Mouse (Mus musculus): Measurements from ENCODE around the gene Hoxd11.

Hoxd11 gene

DNA sequence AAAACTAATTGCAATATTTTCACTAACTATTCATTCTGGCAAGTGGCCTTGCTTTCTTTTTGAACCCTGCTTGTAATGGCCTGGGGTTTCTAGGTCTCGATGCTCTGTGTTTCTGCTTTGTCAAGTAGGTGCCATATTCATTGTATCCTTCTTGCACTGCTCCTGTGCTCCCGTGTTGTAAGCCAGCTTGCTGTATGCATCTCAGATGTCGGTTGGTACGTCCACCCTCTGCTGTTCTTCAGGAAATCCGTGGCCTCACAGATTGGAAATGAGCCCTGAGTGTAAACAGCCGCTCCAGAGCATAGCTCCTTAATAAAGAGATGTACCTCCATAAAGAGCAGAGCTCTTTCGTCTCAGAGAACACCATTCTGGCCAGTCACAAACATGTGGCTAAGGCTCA, 28.2 kb downstream of the Hoxd11 start:
- no peak for DNase-seq (ENCODE audit: low spot score in 2 of 2)

GRCm38 (mm10) chr2:74708676-74709075, 29.3 kb downstream of the Hoxd11 start:
- DNase-seq (ENCODE audit: low spot score in 2 of 2), result no peak

DNA sequence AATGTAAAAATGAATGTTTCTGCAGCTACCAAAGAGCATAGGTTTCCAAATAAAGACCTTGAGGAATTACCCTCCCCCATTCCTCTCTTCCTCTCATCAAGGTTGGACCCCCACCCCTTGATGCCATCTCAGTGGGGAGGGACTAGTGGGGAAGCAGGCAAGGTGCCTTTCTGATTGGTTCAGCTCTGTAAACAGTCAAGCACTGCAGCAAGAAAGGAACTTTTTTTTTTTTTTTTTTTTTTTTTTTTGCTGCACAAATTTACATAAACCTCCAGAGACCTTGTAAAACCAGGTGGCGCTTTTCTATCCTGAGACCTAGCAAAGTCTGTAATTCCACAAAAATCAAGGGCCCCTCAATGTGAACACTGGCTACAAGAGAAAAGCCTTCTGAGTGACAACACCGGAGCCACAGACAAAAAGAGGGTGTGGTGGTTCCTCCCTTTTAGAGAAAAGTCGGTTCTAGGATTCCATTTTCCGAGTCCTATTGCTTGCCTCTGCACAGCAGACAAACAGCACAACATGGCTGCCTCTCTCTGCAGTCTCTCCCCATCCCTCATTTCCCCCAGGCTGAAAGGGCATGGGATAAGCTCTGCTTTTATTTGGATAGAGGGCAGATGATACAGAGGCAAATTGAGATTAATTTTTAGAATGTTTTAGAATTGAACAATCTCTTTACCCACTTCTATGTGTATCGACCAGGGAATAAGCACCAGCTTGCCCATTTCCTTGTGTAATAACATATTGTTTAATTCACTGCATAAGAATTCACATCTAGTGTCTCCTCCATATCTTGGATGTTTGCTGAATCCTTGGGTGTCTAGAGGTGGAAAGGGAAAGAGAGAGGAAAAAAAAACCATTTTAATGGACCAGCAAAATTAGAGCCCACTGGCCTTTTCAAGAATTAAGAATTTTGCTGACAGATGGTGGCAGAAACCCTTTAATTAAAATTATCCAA, 30.4 kb downstream of the Hoxd11 start:
- DNase-seq (ENCODE audit: low spot score in 2 of 2), result no peak

DNA sequence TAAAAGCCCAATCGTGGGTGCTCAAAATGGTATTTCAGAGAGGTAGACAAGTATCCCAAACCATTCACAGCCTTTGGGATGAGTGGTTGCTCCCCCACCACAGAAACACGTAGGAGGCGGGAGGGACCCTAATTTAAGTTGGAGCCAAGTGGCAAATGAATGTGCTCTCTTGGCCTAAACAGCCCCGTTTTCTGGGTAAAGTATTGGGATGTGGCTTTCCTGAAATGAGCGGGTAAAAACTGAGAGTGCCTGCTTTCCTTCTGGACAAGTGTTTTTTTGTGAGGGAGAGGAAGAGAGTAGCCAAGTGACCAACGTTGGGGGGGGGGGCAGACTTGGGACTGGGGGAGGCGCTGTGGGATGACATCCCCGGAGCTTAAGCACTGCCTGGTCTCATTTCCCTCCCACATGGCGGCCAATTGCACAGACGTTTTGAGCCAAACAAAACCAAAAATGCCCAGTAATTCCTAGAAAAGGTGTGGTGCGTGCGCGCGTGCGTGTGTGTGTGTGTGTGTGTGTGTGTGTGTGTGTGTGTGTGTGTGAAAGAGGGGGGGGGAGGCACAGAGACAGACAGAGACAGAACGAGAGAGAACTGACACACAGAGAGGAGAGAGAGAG, 31.7 kb downstream of the Hoxd11 start:
- DNase-seq (ENCODE audit: low spot score in 2 of 2), result no peak

GRCm38 (mm10) chr2:74711721-74712621, 32.6 kb downstream of the Hoxd11 start, which contains the start of the genes Hoxd3 and Hoxd4:
Hoxd3 (plus strand) TSS chr2:74711927.
Hoxd4 (plus strand) TSS chr2:74711929.
- peak; percentile 43 to 83 for DNase-seq (ENCODE audit: low spot score in 2 of 2)

- no peak for DNase-seq (ENCODE audit: low spot score in 2 of 2)
These were observed 34.1 kb downstream of the Hoxd11 start for GRCm38 (mm10) chr2:74713239-74714150.

- no peak for DNase-seq (ENCODE audit: low spot score in 2 of 2)
These were observed 34.9 kb downstream of the Hoxd11 start for GRCm38 (mm10) chr2:74714156-74714789.

DNA sequence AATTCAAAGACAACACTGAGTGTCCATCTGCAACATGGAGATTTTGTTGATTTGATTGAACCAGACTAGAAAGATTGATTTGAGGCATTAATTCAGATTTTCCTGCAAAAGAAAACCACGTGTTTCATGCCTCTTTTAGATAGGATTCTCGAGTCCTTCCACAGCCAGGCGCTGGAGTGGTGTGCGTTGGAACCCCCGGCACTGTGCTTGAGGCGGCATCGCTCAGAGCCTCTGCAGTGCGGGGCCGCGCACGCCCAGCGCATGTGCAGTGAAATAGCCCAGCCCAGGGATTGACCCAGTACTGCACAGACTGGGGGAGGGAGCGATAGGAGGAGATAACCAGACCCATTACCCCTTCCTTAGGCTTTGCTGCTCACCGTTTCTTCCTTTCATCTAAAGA, 35.5 kb downstream of the Hoxd11 start:
- no peak for DNase-seq (ENCODE audit: low spot score in 2 of 2)

DNA sequence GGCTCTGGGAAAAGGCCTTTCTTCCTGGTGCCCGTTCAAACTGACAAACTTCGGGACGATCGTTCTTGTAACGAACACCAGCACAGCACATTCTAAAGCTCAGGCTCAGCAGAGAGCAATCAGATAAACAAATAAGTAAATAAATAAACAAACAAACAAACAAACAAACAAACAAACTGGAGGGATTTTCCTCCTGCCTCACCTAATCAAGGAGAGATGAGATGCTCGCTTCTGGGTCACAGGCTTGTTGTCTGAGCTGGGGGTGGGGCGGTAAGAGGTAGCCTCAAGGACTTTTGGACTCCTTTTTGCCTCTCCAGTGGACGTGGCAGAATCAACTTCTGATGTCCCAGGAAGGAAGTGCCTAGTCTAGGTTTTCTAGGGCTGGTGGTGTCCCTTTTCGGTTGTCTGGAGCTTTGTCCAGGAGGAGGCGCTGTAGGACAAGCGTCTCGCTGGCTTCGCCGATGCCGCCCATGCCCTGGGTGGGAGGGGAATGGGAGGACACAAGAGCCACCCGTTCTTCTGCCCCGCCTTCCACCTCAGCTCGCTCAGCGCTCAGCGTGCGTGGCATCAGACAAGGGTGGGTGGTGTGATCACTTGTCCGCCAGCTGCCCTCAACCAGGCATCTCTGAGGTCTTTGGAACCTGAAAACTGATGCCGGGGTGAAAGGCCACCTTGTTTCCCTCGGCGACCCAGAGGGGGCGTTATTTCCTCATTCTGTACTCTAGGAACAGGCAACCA, 36.3 kb downstream of the Hoxd11 start:
- DNase-seq (ENCODE audit: low spot score in 2 of 2), result peak; percentile 84 to 91

DNA sequence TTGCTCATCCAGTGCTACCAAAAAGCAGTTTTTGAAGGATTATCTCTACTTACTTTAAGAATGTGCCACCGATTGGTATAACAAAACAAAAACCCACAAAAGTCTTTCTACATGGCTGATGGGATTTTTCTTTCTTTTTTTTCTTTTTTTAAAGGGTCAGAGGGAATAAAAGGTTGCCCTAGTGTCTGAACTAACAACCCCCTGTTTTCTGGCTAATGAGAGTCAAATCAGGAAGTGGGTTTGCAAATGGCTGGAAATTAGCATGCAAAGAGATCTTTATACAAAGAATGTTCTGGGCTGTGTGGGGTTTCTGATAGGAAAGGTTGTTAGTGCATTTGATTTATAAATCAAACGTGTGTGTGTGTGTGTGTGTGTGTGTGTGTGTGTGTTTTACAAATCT, 41.0 kb downstream of the Hoxd11 start:
- no peak for DNase-seq (ENCODE audit: low spot score in 2 of 2)

DNA sequence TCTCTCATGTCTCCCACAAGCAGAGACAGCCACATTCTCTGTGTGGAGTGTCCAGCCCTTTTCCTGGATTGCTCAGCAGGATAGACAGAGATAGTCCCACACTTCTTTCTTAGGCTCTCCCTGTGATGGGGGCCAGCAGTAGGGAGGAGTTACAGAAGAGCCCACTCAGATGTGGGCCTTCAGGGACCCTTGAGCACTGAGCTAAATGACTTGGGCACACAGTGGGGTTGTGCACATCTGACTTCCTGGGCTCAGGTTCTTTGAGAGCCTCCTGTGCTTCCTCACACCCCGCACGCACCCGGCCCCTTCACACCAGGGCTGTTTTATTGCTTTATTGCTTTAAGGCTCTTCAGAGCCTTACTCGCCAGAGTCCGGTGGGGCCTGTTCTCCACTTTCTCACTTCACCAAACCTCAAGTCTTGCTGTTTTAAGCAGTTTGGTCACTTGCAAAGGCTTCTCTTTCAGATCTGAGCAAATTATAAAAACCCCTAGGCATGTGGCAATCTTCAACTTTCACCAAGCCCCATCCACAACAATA, 41.7 kb downstream of the Hoxd11 start:
- no peak for DNase-seq (ENCODE audit: low spot score in 2 of 2)

DNA sequence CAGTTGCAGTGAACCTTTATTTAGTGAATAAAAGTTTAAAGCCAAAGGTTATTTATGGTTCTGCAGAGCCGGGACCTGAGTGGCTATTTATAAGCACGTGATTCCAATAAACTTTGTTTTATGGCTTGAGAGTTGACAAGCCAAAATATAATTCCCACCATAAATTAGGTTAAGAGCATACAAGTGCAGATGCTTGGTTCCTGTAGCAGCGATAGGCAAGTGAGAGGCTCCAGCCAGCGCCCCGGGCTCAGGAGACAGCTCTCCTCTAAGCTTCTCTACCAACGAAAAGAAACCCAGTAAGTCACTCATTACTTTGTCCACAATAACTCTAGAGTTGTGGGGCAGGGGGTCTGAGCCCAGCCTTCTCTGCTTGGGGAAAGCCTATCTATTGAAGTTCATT, 42.5 kb downstream of the Hoxd11 start:
- no peak for DNase-seq (ENCODE audit: low spot score in 2 of 2)

DNA sequence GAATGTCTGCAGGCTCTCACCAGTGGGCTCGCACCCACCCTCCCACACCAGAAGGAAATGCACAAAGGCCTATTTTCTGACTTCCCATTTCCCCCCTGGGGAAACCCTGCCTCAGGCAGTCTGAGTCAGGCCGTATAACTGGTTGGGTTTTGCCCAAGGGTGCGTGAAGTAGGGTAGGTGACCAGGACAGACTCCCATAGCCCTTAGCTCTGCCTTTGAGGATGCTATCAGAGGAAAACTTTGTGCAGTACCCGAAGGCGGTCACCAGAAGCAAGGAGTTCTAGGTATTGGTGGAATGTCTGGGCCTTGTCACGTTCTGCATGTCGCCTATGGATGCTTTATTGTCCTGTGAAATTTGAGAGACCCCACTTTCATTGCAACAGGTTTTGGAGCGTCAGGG, 43.6 kb downstream of the Hoxd11 start:
- DNase-seq (ENCODE audit: low spot score in 2 of 2), result no peak

DNA sequence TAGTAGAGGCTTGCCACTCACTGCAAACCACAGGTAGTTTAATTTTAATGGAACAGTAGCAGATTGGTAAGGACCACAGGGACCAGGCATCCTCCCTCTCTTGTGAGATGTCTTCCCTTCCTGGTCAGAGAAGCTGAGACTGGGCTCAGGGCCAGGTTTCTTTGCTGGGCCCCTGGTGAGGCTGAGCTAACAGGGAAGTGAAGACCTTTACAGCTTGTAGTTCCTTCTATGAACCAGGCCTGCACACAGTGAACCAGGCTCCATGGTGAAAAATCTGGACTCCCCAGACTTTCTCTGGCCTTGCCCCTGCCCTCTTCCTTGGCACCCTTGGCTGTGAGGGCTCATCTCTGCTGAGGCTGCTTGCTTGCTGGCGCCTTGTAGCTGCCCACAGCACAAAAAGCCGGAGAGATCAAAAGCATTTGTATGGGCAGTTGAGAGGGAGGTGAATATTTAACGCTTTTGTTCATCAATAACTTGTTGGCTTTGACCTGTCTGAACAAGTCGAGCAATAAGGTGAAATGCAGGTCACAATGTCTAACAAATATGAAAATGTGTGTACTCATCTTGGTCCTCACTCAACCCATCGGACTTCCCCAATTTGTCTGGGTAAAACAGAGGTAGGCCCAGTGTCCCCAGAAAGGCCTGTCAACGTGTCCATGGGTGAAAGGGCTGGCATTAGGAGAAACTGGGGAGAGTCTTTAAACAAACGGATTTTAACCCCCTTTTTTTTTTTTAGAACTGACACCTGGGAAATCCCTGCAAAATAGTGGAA, 45.1 kb downstream of the Hoxd11 start:
- no peak for DNase-seq (ENCODE audit: low spot score in 2 of 2)

DNA sequence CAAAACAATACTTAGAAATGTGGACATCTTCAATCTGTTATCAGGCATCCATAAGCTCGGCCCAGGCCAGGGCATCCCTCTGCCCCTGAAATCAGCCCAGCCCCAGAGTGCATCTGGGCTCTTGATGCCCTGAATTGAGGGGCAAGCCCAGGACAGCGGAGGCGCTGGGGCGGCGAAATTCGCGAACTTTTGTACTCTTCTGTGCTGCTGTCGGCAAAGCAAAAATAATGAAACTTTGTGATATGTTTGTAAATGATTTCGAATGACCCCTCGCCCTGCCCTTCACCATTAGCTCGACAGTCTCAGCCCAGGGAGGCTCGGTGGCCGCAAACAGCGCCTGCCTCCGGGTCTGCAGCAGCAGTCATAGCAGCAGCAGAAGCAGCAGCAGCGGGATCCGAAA, 45.8 kb downstream of the Hoxd11 start:
- DNase-seq (ENCODE audit: low spot score in 2 of 2), result no peak

DNA sequence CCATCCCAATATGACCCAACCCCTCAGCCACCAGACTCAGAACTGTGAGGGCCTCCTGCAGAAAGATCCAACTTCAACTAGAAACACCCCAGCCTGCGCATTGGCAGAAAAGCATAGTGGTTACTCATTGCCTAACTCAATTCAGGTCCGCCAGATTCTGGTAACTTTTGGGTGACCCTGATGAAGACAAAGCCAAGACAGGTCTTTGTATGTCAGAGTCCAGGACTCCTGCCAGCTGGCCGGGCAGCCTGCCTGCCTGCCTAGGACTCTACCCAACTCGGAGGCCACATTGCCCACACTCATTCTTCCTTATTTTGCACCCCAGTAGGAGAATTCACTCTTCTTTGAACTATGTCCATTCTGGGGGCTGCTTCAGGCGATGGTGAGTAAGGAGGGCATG, 47.2 kb downstream of the Hoxd11 start, which contains the start of gene Gm28230:
TSS of gene Gm28230 (plus strand) at position 178 of the 400 bp plus-strand sequence.
- no peak for DNase-seq (ENCODE audit: low spot score in 2 of 2)

GRCm38 (mm10) chr2:74726973-74727639, 47.7 kb downstream of the Hoxd11 start:
- no peak for DNase-seq (ENCODE audit: low spot score in 2 of 2)

Data from urinary bladder, adult 18-20 months (tissue).